Mouse (Mus musculus) kidney, postnatal 14 days (tissue): ENCODE results near the gene March5.
A peak's percentile ranks its signal among the peaks of the same experiment; 100 is the strongest.
"Not testable (repeated sequence)": the region's sequence is repeated elsewhere in the genome, so short reads cannot be mapped to it uniquely, and the experiment has no call there.

Experiments used
- DNase-seq: peaks from one replicate; pipeline ENCODE4 v3.0.0; 2022; ENCODE audit warnings: mixed read lengths

Gene March5

DNA sequence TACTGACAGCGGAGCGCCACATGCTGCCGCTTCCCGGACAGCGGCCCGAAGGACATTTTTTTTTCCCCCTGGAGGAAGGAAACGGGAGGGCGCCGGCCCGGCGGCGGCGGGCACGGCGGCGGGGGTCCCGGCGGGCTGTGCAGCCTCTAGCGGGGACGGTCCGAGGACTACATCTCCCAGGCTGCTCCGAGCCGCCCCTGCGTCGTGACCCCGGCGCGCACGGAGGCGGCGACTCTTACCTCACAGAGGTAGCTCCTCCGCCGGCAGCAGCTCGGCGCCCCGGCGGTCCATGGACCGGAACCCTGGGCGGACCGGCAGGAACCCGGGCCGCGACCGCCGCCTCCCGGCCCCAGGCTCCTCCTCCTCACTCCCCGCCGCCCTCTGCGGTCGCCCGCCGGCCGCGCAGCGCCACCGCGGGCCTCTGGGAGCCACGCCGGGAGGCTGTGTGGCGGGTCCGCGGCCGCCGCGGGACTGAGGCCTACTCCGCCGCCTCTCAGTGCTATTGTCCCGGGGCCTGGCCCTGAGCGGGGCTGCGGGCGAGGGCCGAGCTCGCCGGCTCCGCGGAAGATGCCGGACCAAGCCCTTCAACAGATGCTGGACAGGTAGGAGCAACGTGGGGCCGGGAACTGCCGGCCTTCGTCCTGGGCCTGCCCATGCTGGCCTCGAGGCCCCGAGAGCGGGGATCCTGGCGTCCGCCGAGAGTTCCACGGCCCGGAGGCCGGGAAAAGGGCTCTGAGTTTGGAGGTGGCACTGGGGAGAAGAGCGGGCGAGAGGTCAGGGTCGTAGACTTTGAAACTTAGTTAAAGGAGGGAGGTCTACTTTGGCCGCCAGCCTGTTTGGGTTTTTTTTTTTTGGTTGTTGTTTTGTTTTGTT lies at the start of gene March5:
March5 (plus strand) TSS at position 241 of the 873 bp plus-strand sequence.
- DNase-seq: peak; percentile 94

- DNase-seq: no peak
These were observed 35.2 kb upstream of the March5 start for GRCm38 (mm10) chr19:37172096-37172495.

- DNase-seq: peak; percentile 4
These were observed 34.7 kb upstream of the March5 start for GRCm38 (mm10) chr19:37172566-37173130.

DNA sequence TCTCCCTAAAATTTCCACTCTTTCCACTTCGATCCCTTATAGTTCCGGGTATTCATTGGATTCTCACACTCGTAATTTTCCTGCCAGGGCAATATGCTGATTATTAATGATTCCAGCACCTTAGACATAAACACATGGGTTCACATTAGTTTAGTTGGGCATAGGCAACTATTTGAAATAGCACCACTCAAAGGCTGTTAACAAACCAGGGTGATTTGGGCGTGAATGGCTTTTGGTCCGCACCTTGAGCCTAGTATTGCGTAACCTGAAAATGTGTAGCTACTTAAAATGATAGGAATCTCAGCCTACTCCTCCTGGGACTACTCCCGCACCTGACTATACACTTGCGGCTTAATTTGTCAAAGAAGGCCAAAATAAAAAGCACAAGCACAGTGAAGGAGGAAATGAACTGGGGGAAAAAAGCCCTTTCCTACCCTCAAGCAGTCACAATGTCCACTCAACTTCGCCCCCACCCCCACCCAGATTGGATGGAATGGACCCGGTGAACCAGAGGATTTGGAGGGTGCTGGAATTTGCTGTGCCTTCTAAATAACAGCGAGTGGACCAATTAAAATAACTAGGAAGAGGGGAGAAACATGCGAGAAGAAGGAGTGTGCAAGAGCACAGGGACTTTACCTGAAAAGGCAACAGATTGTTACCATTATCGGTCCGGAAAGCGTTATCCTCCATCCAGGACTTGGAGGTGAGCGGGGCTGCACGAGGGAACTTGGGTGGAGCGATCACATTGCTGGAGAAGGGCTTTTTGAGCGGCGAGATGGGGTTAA lies 33.8 kb upstream of the March5 start:
- peak; percentile 36 for DNase-seq

DNA sequence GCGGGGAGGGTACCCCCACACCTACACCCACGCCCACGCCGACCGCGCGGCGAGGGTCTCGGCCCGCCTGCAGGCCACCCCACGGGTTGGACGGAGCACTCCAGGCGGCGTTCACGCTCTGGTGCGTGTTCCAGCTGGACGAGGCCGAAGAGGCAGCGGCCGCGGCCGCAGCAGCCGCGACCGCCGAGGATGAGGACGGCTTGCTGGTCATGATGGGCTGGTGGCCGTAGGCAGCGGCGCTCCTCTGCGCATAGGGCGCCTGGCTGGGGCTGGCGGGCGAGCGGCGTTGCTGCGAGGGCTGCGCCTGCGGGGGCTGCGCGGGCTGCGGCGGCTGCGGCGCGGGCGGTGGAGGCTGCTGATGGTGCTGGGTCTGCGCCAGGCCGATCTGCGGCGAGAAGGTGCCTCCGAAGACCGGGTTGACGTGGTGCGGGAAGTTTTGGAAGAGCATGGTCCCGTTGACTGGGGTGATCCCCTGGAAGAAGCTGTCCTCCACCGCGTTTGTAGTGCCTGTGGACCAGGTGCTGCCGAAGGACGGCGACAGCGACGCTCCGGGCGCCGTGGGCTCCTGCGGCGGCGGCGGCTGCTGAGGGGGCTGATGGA lies 33.1 kb upstream of the March5 start:
- DNase-seq: peak; percentile 62

DNA sequence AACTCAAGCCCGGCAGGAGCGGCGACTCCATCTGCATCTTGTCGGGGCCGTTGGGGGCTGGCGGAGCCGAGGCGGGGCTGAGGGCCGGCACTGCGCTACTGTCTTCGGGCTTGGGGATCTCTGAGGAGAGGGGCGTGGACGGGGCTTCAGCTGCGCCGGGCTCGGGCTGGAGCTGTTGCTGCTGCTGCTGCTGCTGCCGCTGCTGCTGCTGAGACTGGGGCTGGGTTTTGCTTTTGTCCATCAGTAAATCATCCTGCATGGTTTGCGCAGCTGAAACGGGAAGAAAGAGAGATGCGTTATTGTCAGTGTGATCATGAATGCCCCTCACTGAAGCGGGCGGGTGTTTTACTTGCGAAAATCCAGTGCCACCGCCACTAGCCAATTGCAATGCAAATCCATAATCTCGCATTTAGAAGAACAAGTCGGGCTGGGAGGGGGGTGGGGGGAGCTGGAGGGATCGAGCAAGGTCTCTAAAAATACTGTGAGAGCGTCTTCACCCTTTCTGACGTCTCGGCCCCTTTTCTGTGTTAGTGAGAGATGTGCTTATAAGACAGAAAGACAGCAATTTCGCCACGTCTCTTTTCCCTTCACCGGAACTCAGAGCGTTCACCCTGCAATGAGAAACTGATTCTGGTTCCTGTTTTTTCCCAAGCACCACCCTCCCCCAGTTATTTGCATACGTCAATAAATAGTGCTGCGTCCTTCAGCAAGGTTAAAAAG lies 32.5 kb upstream of the March5 start:
- DNase-seq: peak; percentile 75

- DNase-seq: no peak
These were observed 31.9 kb upstream of the March5 start for GRCm38 (mm10) chr19:37175436-37175805.

- peak; percentile 44 for DNase-seq
These were observed 31.4 kb upstream of the March5 start for GRCm38 (mm10) chr19:37175919-37176318.

DNA sequence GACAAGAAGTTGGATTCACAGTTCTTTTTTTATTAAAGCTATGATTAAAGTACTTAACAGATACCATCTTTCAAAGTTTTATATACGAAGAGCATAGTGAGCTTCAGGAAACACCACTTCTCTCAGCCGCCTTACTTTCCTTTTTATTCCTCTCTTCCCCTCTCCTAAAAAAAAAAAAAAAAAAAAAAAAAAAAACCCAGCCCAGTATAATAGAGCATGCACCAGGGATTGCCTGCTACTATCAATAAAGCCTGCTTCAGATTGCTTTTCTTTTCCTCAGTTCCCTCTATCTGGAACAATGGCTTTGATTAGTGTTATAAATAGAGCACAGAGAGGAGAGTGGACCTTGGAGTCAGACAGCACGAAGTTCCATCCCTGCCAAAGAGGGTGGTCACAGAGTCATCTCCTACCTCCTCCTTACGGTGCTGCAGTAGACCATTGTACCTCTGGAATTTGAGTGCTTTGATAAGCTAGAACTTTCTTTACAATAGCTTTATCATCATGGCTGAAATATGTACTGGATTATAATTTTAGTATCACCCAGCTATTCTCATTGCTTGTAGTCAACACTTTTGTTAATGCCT lies 30.4 kb upstream of the March5 start:
- no peak for DNase-seq

DNA sequence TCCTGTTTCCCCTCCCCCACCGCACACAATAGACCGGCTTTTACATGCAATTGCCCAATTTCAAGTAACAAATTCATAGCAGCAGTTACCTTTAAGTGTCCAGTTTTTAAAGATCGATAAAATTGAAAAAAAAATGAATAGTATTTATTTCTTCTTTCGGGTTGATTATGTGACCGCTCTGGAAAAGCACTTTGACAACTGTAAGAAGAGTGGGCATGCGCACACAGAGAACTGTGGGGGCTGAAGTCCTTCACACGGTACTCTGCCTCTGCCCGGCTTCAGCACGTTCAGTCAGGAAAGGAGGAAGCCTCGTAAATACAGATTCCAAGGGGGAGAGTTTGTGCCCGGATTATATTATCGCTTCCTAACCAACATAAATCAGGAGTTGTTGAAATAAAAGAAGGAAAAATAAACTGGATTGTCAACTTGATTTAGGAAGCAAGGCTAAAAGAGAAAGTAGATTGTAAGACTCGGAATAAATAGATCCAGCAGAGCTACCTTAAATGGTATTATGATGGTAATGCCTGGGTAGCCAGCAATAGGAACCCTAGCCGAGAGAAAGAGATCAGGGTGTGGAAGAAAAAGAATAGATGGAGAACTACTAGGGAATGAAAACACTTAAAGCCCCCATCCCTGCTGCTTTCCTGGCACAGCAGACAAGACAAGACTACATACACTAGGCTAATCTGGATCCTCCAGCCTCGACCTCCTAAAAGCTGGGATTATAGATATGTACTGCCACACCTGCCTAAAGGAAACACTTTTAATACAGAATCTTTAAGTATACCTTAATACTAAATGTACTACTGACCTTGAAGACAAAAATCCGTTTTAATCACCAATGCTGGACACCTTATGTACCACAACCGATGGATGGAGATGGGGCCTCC lies 29.3 kb upstream of the March5 start:
- DNase-seq: peak; percentile 81

DNA sequence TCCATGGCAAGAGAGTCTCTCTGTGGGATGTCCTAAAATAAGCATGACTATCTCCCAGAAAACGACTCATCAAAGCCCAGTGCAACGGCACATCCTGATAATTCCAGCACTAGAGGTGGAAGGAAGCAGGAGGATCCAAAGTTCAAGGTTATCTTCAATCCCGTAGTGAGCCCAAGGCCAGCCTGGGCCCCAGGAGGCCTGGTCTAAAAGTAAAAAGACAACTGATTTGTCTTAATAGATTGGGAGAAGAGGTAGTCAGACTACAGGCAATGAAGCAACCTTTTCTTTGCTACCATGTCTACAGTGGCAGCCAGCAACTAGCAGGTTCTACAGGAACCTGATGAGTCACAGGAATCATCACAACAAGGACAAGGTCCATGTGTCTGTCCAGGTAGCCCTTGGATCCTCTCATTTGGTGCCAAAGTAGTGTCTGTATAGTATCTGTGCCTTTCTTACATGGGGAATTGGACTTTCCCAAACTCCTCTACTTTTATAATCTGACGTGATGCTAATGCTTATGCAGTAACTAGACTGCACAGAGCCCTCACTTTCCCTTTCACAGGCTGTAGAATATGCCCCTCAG lies 18.9 kb upstream of the March5 start:
- no peak for DNase-seq

GRCm38 (mm10) chr19:37192475-37193058 lies 14.8 kb upstream of the March5 start:
- no peak for DNase-seq

DNA sequence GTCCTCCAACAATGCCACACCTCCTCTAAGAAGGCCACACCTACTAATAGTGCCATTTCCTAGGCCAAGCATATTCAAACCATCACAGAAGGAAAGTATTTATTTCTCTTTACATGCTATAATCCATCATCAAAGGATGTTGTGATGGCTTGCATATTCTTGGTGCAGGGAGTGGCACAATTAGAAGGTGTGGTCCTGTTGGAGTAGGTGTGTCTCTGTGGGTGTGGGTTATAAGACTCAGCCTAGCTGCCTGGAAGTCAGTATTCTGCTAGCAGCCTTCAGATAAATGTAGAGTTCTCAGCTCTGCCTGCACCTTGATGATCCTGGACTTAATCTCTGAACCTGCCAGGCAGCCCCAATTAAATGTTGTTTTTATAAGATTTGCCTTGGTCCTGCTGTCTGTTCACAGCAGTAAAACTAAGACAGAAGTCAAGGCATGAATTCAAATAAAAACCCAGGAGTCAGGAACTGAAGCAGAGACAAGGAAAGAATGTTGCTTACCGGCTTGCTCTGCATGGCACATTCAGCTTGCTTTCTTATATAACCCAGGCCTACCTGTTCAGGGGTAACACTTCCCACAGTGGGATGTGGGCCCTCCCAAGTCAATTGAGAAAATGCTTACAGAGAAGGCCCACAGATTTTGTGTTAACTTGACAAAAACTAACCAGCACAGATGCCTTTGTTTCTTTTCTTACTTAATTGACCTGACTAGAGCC lies 9.0 kb upstream of the March5 start:
- DNase-seq: no peak

DNA sequence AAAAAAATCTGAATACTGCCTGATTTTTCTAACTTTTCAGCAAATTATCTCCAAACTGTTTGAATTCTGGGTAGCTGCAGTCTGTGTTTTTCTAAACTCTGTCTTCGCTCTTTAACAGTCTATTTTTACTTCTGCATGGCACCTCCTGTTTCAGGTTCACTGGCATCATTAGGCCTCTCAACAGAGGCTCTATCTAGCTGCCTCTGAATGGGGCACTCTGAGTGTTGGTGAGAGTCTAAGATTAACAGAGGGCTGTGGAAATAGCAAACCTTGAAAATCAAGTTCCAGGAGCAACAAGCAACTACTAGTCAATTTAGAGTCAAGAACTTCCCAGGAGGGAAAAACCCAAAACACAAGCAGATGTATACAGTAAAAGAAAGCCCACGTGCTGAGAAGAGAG lies 7.5 kb upstream of the March5 start:
- DNase-seq: no peak

DNA sequence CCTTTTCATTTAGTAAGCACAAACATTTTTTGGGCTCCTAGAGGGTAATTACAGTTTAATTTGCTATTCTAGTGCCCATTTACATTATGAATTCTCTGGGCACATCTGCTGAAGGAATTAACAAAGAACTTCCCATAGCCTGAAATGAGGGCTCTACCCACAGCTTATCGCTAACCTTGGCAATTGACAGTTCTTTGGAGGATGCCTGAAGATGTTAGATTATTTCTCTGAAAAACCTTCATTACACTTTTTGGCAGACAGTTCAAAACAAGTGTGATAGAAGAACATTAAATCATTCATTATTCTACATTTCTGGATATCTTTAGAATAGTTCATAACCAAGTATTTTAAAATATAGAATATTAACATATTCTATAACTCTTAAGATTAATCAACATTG lies 4.0 kb upstream of the March5 start:
- no peak for DNase-seq

- not testable (repeated sequence) for DNase-seq
These were observed 2.2 kb upstream of the March5 start for GRCm38 (mm10) chr19:37205155-37205554.

- no peak for DNase-seq
These were observed 571 bp upstream of the March5 start for GRCm38 (mm10) chr19:37206641-37207302.

DNA sequence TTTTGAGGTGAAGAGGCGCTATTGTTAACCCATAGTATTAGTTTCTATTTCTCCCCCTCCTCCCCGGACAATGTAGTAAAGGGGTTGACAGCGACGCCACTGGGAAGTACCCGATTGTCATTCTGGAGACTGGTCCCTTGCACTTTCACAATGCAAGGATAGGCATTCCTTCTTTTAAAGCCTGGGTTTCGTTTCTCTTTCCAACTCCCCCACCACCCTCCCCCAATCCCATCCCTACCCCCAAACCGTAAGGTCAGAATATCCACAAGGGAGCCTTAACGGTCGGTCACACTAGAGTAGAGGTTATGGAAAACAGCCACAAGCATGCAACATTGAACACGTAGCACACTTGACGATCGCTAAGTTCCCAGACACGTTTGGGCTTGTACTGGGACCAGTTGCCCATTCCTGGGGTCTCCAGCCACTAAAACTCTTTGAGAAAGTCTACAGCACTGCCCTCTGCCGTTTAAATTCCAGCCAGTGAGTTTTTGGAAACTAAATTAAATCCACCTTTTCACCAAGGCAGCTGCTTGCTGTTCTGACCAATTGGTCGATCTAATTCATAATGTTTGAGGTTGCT lies 923 bp downstream of the March5 start, which contains the start of gene Cpeb3:
Cpeb3 (minus strand) TSS at position 426 of the 580 bp plus-strand sequence.
- DNase-seq: peak; percentile 49

DNA sequence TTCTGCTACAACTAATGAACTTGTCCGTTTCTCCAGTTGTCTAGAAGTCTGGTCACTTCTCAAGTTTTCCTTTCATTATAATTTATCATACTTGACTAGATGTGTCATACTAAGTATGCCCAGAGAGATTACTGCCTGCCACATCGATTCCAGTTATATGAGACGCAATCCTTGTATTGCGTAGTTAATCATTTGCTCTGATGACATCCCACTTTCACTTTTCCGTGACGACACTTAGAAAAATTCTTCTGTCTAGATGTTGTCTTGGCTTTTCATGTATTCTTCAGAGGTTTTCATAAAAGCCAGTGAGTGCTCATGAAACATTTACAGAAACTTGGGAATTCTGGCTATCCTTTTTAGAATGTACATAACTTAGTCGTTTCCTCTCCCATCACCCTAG lies 1.6 kb downstream of the March5 start:
- no peak for DNase-seq
